Mouse (Mus musculus) gastrocnemius, adult 8-10 months (tissue): ENCODE measurements around the gene Zp1. TPM values are rescaled to one million over a fixed set of nuclear protein-coding genes. Genes with fewer than 3 reads are reported as not detected.

Source experiments
- DNase-seq, 2 experiments: peaks; one replicate each; pipeline ENCODE4 v3.0.0; 2022; ENCODE audit warnings: low spot score in 2 of 2
- total RNA-seq, 4 experiments: library from RNA; stranded (reverse); gene quantifications; 2 replicates each; pipeline ENCODE4 v1.2.4; 2022

Zp1 gene
- total RNA-seq, 4 experiments from 2014 or later = not detected

- DNase-seq = no peak
Observed at GRCm38 (mm10) chr19:10926123-10926621, 5.7 kb upstream of the Zp1 start.

- DNase-seq = no peak
Observed at GRCm38 (mm10) chr19:10924220-10924619, 3.8 kb upstream of the Zp1 start.

GRCm38 (mm10) chr19:10921058-10921457 lies 626 bp upstream of the Zp1 start:
- no peak for DNase-seq

GRCm38 (mm10) chr19:10918321-10918991 lies 2.0 kb downstream of the Zp1 start:
- no peak for DNase-seq

- no peak for DNase-seq
Observed at GRCm38 (mm10) chr19:10916506-10916905, 3.9 kb downstream of the Zp1 start.

- no peak for DNase-seq
Observed at GRCm38 (mm10) chr19:10914870-10915269, 5.6 kb downstream of the Zp1 start.

DNA sequence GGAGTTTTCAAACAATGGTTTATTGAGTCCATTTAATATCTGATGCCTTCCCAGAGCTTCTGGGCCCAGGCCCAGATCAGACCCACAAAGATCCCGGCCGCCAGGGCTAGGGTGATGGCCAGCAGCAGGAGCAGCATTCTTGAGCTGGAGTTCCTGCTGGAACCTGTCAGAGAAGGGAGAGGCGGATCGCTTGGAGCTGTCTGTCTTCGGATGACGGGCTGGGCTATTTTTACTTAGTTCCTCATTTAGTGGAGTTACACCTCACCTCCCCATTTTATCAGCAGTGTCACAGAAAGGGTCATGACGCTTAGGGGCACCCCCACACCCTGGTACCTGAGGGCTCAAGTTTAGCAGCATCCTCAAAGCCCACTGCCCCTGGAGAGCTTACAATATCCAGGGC lies 6.1 kb downstream of the Zp1 start:
- no peak for DNase-seq

- no peak for DNase-seq
Observed at GRCm38 (mm10) chr19:10909087-10909721, 11.2 kb downstream of the Zp1 start.

GRCm38 (mm10) chr19:10907891-10908290 lies 12.5 kb downstream of the Zp1 start:
- DNase-seq = peak; percentile 39 to 42

DNA sequence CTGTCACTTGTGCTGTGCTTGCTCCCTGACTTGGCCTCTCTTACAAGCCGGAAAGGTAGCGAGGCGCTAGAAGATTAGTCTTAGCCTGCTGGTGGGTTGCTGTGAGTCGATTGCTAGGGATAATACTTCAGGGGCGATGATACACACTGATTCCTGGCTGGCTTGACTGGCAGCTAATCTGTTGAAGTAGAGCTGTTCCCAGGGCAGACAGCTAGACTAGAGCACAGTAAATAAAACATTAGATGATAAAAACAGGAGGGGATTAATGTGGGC lies 14.8 kb downstream of the Zp1 start:
- no peak for DNase-seq

GRCm38 (mm10) chr19:10904927-10905727 lies 15.3 kb downstream of the Zp1 start:
- DNase-seq = peak; percentile 78 to 87

GRCm38 (mm10) chr19:10904512-10904911 lies 15.9 kb downstream of the Zp1 start:
- DNase-seq = no peak

DNA sequence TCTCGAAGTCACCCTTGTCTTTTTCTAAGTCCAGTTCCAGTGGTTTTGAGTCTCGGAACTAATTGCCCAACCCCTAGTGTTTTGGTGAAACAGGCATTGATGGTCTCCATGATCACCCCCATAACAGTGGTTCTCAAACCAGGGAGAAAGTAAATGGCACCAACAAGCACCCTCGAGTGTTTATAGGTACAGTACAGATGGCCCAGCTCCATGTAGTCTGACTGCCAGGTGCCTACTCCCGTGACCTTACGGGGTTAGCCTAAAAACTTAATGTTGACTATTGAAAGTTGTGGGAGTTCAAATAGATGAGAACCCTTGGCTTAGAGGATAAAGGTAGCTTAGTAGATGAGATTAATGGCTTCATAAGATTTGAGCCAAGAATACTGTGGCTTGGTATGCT lies 19.4 kb downstream of the Zp1 start:
- DNase-seq = no peak

DNA sequence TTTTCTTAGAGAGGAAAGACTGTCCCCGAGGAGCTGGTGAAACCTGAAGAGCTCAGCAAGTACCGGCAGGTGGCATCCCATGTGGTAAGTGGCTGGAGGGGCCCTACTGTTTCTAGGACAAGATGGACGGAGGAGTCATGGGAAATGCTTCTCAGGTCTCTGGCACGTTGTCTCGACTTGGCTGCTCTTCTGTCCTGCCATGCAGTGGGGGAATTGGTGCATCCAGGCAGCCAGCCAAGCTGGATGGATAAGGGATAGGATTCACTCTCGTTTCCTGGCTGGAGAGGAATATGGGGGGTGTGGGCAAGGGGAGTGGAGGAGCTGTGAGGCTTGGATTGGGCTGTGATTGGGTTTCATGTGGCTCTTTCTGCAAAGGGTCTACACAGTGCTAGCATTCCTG lies 20.1 kb downstream of the Zp1 start:
- peak; percentile 51 to 70 for DNase-seq

GRCm38 (mm10) chr19:10897491-10897890 lies 22.9 kb downstream of the Zp1 start:
- DNase-seq = no peak

- no peak for DNase-seq
Observed at GRCm38 (mm10) chr19:10896849-10897248, 23.6 kb downstream of the Zp1 start.

GRCm38 (mm10) chr19:10895708-10896107 lies 24.7 kb downstream of the Zp1 start:
- DNase-seq = no peak

- peak; percentile 95 to 97 for DNase-seq
Observed at GRCm38 (mm10) chr19:10895016-10895528, 25.4 kb downstream of the Zp1 start, which contains the start of gene Prpf19. TSS of gene Prpf19 (plus strand) at chr19:10895231.

DNA sequence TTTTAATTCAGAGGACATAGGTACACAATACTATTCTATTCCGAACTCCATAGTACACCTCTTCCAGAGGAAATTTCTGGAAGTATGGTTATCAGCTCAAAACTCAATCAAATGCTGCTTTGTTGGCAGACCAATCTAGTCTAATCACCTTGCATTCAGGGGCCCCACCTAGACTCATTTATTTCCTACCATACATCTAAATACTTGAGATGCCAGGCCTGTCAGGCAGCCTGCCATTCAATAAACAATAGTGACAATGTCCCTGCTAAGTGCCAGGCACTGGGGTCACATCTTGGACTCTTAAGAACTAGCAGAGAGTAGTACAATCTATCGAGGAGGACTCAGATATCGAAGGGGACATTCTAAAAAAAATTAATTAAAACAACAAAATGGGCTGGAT lies 28.2 kb downstream of the Zp1 start:
- no peak for DNase-seq

DNA sequence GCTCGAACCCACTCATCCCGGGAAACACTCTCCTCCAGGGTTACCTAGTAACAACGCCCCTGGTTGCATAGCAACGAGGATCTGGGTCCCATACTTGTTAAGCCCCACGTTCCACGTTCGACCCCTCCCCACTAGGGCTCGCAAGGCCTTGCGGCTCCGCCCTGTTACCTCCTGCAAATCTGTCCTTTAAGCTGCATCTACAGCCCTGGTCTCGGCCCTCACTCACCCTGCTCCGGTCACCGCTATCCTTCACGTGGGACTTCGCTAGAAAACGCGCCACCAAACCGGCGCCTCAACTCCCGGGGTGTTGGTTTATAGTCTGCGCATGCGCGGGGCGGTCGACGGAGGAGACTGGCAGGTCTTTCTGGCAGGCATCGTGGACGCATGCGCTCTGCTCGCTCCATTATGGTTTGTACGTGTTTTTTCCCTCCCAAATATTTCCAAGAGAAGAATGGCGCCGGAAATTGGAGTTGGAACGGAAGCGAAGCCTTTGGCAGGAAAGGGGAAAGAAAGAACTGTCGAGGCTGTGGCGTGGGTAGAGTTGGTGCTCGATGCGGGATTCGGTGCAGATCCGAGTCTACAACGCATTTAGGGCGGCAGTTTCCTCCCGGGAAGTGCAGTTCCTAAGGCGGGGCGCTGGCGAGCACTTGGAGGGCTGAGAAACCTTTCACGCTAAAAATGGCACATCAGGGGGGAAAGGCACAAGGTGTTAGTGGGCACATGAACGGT lies 38.8 kb downstream of the Zp1 start, which contains the start of gene Tmem109:
TSS of gene Tmem109 (minus strand) at position 576 of the 729 bp plus-strand sequence.
- peak; percentile 88 to 93 for DNase-seq

- peak; percentile 20 to 69 for DNase-seq
Observed at GRCm38 (mm10) chr19:10880975-10881425, 39.4 kb downstream of the Zp1 start.
